ENCODE assay signal across 22 mouse cellular contexts in the genomic region with DNA sequence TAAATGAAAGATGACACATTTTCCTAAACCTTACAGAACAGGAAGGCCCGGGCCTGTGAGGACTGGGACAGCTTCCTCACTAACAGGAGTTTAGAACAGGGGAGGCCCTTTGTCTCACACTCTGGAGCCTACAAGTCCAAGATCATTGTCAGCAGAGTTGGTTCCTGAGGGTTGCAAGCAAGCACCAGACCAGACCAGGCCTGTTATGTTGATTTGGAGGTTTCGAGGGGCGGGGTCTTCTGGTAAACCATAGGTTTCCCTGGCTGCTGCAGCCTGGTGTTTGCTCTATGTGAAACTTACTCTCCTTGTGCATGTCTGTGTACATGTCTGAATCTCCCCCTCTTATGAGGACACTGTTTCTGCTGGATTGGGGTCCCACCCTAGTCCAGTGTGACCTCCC. TPM values are rescaled to one million over a fixed set of nuclear protein-coding genes. Genes with fewer than 3 reads are reported as not detected.
A peak's percentile ranks its signal among the peaks of the same experiment; 100 is the strongest.
DNase-seq lines count a peak whose midpoint lies in the region; ATAC-seq lines count a peak whose summit lies in the region.
"Had no signal": no experiment of that assay in that cellular context is flagged by ENCODE, and none has a peak within 500 bp of the region (broad histone marks: within the 10 kb centered on the region; RNA-seq: fewer than 3 reads in every experiment).

No protein-coding gene starts in this region.

- ATAC-seq in embryonic facial prominence, embryonic 13.5 days (ENCODE audit: insufficient number of reproducible peaks, insufficient read depth, low FRiP score, low TSS enrichment, low read depth) = no peak
- ATAC-seq: activated CD4-positive, CD25-positive, alpha-beta regulatory T cell, adult 4 months; CD4-positive, CD25-positive, alpha-beta regulatory T cell, adult 4 months; forebrain, embryonic 13.5 days; forebrain, embryonic 15.5 days; forebrain, postnatal 0 days; Patski had no signal

- H3K27me3 ChIP-seq in embryonic facial prominence, embryonic 13.5 days = no peaks in the 10 kb centered on the region
- no peaks in the 10 kb centered on the region for H3K27me3 ChIP-seq in embryonic facial prominence, embryonic 10.5 days (replicated peaks; ENCODE audit: low read depth, poor library complexity, severe bottlenecking)
- H3K27me3 ChIP-seq: CH12.LX; forebrain, embryonic 13.5 days; forebrain, embryonic 15.5 days; Patski had no signal

- H3K4me3 ChIP-seq in embryonic facial prominence, embryonic 13.5 days = no peak overlapping the region
- no peak overlapping the region for H3K4me3 ChIP-seq in embryonic facial prominence, embryonic 10.5 days
- H3K4me3 ChIP-seq: forebrain, embryonic 13.5 days; forebrain, embryonic 15.5 days had no signal

- no peak overlapping the region for H3K9ac ChIP-seq in embryonic facial prominence, embryonic 13.5 days
- H3K9ac ChIP-seq: forebrain, embryonic 13.5 days; forebrain, embryonic 15.5 days; forebrain, postnatal 0 days had no signal

- H3K4me2 ChIP-seq in embryonic facial prominence, embryonic 13.5 days = no peak overlapping the region
- H3K4me2 ChIP-seq: forebrain, embryonic 13.5 days; forebrain, embryonic 15.5 days had no signal

- peaks cover 7% of the 10 kb centered on the region; the same call in 1 of the 2 replicates for H3K4me1 ChIP-seq in embryonic facial prominence, embryonic 13.5 days
- peaks cover 4% of the 10 kb centered on the region; the same call in 1 of the 2 replicates for H3K4me1 ChIP-seq in embryonic facial prominence, embryonic 10.5 days
- H3K4me1 ChIP-seq: forebrain, embryonic 15.5 days had no signal

- H3K36me3 ChIP-seq in embryonic facial prominence, embryonic 13.5 days = no peaks in the 10 kb centered on the region
- H3K36me3 ChIP-seq in embryonic facial prominence, embryonic 10.5 days (replicated peaks) = no peaks in the 10 kb centered on the region
- H3K36me3 ChIP-seq: forebrain, embryonic 15.5 days; G1E had no signal

- peak overlapping the region; percentile 5; the same call in 1 of the 2 replicates for H3K27ac ChIP-seq in embryonic facial prominence, embryonic 13.5 days
- H3K27ac ChIP-seq in embryonic facial prominence, embryonic 10.5 days (replicated peaks) = no peak overlapping the region
- H3K27ac ChIP-seq: forebrain, embryonic 13.5 days; forebrain, embryonic 15.5 days had no signal

- 83% methylated on average over 3 of the region's 3 CpGs for WGBS in embryonic facial prominence, embryonic 13.5 days
- WGBS in embryonic facial prominence, embryonic 10.5 days = 85% methylated on average over 3 of the region's 3 CpGs

- DNase-seq in embryonic facial prominence, embryonic 10.5 days (ENCODE audit: low spot score) = no peak
- DNase-seq in R1 (ENCODE audit: low read depth, low spot score) = peak; percentile 74
- DNase-seq in retina, embryonic 14.5 days (ENCODE audit: low spot score) = no peak
- no peak for DNase-seq in thymus, adult 18-20 months
- DNase-seq: adrenal gland, adult 8-10 months; adrenal gland, postnatal 14 days; adrenal gland, postnatal 36 days; B cell, adult 2 months; cerebellum, adult 11-12 months; cerebellum, adult 2 months; cerebellum, adult 9-10 months; cerebellum, postnatal 10 days; cerebellum, postnatal 25 days; forebrain, postnatal 0 days had no signal

- no peaks in the 10 kb centered on the region for H3K9me3 ChIP-seq in embryonic facial prominence, embryonic 13.5 days
- H3K9me3 ChIP-seq in embryonic facial prominence, embryonic 10.5 days = no peaks in the 10 kb centered on the region
- H3K9me3 ChIP-seq: forebrain, embryonic 15.5 days; G1E had no signal

RNA-seq across cellular contexts. Expression of gene Enah, which starts 20.7 kb away (rescaled TPM):
- polyA plus RNA-seq in embryonic facial prominence, embryonic 13.5 days (2015; fragmentation: Nextera tagmentation; extraction: Ambion mirVana) = 28.0 and 30.8 TPM in 2 replicates
- polyA plus RNA-seq in embryonic facial prominence, embryonic 10.5 days (2016; fragmentation: Nextera tagmentation; extraction: Ambion mirVana) = 30.4 and 30.6 TPM in 2 replicates
- polyA plus RNA-seq: G1E had no signal
